Mouse (Mus musculus) forebrain, postnatal 0 days (tissue): ENCODE measurements around the gene Mymx. TPM values are rescaled to one million over a fixed set of nuclear protein-coding genes. Genes with fewer than 3 reads are reported as not detected.
A peak's percentile ranks its signal among the peaks of the same experiment; 100 is the strongest.

ENCODE experiments used
- ATAC-seq: fragments of 200-750 bp; cut with Nextera tagmentation; 2 replicates; pipeline ENCODE4 v1.8.0; 2017; ENCODE audit warnings: mild to moderate bottlenecking, moderate library complexity
- DNase-seq: peaks from one replicate; pipeline ENCODE4 v3.0.0-alpha.2; 2015
- H3K27ac ChIP-seq: fragments of 300-500 bp; sonication (generic); 2 replicates; pipeline ENCODE4 v1.5.1; 2014; ENCODE audit warnings: low read depth, mild to moderate bottlenecking, antibody characterized with exemption, low read length, moderate library complexity, mixed read lengths
- H3K27me3 ChIP-seq: fragments of 300-500 bp; sonication (generic); 2 replicates; pipeline ENCODE4 v1.6.1; 2014; ENCODE audit warnings: mild to moderate bottlenecking, low read length, mixed read lengths; ENCODE audit not compliant: insufficient read depth
- H3K36me3 ChIP-seq: fragments of 300-500 bp; sonication (generic); 2 replicates; pipeline ENCODE4 v1.6.1; 2014; ENCODE audit warnings: mild to moderate bottlenecking, moderate library complexity; ENCODE audit not compliant: insufficient read depth
- H3K4me1 ChIP-seq: fragments of 300-500 bp; sonication (generic); 2 replicates; pipeline ENCODE4 v1.6.1; 2014; ENCODE audit warnings: antibody characterized with exemption; ENCODE audit not compliant: insufficient read depth
- H3K4me2 ChIP-seq: fragments of 300-500 bp; sonication (generic); 2 replicates; pipeline ENCODE4 v1.6.1; 2014; ENCODE audit warnings: low read depth, mild to moderate bottlenecking, moderate library complexity
- H3K4me3 ChIP-seq: fragments of 300-500 bp; sonication (generic); 2 replicates; pipeline ENCODE4 v1.5.1; 2014; ENCODE audit warnings: low read depth, low read length, mixed read lengths
- H3K9ac ChIP-seq: fragments of 300-500 bp; sonication (generic); 2 replicates; pipeline ENCODE4 v1.6.1; 2014; ENCODE audit warnings: mild to moderate bottlenecking
- H3K9me3 ChIP-seq: fragments of 300-500 bp; sonication (generic); 2 replicates; pipeline ENCODE4 v1.6.1; 2016; ENCODE audit warnings: low read length
- CTCF ChIP-seq: sonication (generic); IDR thresholded peaks from 2 replicates; pipeline ENCODE4 v1.5.1; 2016; ENCODE audit warnings: antibody characterized with exemption, control low read depth, low read depth
- WGBS: fragments of 180-500 bp; shearing (Covaris S2); extraction: QIAGEN DNeasy Blood & Tissue Kit; methylation state at CpG from one replicate; pipeline ENCODE4 v1.1.7; 2014; 5-methylcytosine and 5-hydroxymethylcytosine counted together
- polyA plus RNA-seq: library from polyadenylated mRNA; unstranded; fragments of >200 nt; fragmentation: Nextera tagmentation; extraction: Ambion mirVana; gene quantifications from 2 replicates; pipeline ENCODE4 v1.2.1, GENCODE M21; 2015
- total RNA-seq: library from RNA; depleted of rRNA; stranded (reverse); fragments of >200 nt; gene quantifications from 2 replicates; pipeline ENCODE4 v1.2.3, GENCODE M21; 2014

Gene Mymx
- total and polyA plus RNA-seq, 2 experiments from 2014 or later = not detected

DNA sequence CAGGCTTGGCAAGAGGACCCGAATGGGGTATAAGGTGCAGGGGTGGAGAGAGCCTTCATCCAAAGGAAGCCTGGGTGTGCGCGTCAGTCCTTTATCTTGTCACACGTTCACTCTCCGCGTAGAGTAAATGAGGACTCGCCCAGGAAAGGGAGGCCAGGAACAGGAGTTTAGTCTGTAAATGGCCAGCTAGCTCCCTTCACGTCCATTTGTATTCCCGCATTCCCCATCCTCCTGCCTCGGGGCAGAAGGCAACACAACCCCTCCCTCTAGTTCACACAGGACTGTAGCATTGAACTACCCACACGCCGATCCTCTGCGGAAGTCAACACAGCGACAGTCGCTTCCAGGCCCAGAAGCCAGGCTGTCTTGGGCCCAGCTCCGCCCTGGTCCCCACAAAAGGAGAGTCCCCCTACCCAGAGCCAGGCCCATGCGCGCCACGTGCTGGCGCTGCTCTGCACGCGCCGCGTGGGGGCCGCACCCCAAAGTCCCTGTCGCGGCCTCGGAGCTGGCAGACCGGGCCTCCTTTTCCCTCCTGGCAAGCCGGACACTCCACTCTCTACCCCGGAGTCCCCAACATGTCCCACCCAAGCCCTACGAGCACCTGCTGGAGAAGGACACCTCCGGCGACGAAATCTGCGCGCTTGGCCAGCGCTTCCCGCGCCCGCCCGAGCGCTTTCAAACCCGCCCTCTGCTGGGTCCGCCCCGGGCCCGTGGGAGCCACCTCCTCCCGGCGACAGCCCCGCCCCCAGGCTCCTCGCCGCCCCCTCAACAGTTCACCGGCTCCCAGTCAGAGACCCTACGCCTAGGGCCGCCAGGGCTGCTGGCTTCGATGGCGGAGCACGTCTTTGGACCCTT lies 6.8 kb downstream of the Mymx start:
- Histone ChIP-seq H3K4me2 (peak overlapping the region; percentile 89), H3K27me3 (no peaks in the 10 kb centered on the region), H3K4me1 (peaks cover 28% of the 10 kb centered on the region), H3K9ac (peak overlapping the region; percentile 63), H3K27ac (peak overlapping the region; percentile 31), H3K4me3 (peak overlapping the region; percentile 47), H3K9me3 (no peaks in the 10 kb centered on the region), H3K36me3 (no peaks in the 10 kb centered on the region)
- peak; percentile 76 for DNase-seq
- WGBS = 2% methylated on average over 58 of the region's 58 CpGs
- ATAC-seq = peak; percentile 73
- TF ChIP-seq CTCF = no peak; the same call in 1 of the 2 replicates

DNA sequence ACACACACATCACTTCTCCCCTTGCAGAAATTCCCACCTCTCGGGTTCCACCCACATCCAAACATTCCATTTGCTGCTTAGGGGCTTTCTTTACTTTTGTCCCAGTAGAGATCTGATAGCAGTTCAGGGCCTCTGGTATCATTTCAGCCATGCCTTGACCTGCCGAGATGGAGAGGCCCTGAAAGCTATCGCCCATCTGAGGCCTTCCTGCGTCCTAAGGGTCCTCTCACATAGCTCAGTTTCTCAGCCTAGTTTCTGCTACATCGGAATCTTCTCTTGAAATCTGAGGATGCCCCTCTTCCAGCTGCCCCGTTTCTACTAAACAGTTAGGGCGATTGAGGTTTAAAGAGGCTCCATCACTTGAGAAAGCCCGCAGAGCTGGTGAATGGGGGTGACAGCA lies 7.7 kb downstream of the Mymx start:
- Histone ChIP-seq H3K9me3 (no peaks in the 10 kb centered on the region), H3K36me3 (peaks cover 8% of the 10 kb centered on the region), H3K27ac (no peak overlapping the region), H3K9ac (peak overlapping the region; percentile 63), H3K4me3 (peak overlapping the region; percentile 47), H3K4me1 (peaks cover 28% of the 10 kb centered on the region), H3K4me2 (peak overlapping the region; percentile 89), H3K27me3 (no peaks in the 10 kb centered on the region)
- DNase-seq (no peak), ATAC-seq (no peak)
- WGBS = 50% methylated on average over 8 of the region's 8 CpGs
- TF ChIP-seq CTCF = no peak

DNA sequence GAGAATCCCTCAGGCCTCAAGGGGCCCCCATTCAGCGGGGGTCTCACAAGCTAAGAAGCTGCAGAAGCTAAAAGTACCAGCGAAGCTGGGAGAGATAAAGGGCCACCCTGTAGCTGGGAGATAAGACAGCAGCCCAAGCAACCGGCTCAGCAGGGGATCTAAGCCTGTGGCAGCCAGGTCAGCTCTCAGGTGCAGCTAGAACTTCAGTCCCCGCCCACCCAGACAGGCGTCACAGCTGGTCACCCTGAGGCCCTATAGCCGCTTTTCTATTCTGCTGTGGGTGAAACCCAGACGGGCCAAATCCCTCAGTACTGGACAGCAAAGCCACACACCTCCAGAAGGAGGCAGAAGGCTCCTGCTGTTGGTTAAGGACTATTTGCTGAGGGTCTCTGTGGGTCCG lies 8.4 kb downstream of the Mymx start:
- peak overlapping the region; percentile 31; the same call in 1 of the 2 replicates for H3K9ac ChIP-seq
- peak; percentile 12; the same call in 1 of the 2 replicates for TF ChIP-seq CTCF
- peaks cover 28% of the 10 kb centered on the region for H3K4me1 ChIP-seq
- ATAC-seq (no peak), DNase-seq (no peak)
- H3K27ac ChIP-seq = no peak overlapping the region
- H3K27me3 ChIP-seq = no peaks in the 10 kb centered on the region
- peak overlapping the region; percentile 3; the same call in 1 of the 2 replicates for H3K4me3 ChIP-seq
- 29% methylated on average over 8 of the region's 8 CpGs for WGBS
- H3K9me3 ChIP-seq = no peaks in the 10 kb centered on the region
- peak overlapping the region; percentile 89 for H3K4me2 ChIP-seq
- H3K36me3 ChIP-seq = peaks cover 8% of the 10 kb centered on the region

DNA sequence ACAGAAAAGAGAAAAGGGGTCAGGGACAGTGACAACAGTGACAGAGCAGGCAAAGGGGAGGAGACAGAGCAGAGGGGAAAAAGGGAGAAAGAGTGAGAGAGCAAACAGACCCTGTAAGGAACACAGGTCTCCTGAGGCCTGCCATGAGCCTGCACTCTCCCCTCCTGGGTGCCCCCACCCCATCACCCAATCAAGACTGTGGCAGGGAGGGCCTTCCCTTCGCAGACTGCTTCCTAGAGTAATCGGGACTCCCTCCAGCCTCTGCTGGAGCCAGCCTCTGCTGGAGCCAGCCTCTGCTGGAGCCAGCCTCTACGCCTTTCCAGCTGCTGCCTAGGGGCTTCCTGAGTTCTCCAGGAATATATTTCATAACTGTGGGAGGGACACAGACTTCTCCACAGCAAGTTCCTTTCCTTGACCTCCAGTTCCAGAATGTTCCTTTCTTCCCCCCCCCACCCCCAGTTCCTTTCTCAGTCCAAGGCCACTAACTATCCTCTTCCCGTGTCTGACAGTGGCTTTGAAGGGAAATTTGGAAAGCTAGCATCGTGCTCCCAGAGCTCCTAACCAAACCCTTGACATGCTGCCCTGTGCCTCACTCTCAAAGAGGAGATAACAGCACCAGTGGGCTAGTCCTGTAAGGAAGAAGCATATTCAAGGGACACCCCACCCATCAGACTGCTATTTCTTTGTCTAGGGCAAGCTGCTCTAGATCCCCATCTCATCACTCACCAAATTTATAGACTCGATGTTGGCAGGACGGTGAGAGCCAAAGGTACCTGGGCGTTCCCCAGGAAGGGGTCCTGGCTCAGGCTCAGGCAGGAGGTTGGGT lies 9.1 kb downstream of the Mymx start:
- Histone ChIP-seq H3K27ac (no peak overlapping the region), H3K4me2 (peak overlapping the region; percentile 89), H3K4me1 (peaks cover 28% of the 10 kb centered on the region), H3K36me3 (peaks cover 10% of the 10 kb centered on the region), H3K27me3 (no peaks in the 10 kb centered on the region), H3K9ac (peak overlapping the region; percentile 31), H3K9me3 (no peaks in the 10 kb centered on the region), H3K4me3 (no peak overlapping the region)
- ATAC-seq (no peak), DNase-seq (no peak)
- 47% methylated on average over 8 of the region's 8 CpGs for WGBS
- TF ChIP-seq CTCF = no peak

DNA sequence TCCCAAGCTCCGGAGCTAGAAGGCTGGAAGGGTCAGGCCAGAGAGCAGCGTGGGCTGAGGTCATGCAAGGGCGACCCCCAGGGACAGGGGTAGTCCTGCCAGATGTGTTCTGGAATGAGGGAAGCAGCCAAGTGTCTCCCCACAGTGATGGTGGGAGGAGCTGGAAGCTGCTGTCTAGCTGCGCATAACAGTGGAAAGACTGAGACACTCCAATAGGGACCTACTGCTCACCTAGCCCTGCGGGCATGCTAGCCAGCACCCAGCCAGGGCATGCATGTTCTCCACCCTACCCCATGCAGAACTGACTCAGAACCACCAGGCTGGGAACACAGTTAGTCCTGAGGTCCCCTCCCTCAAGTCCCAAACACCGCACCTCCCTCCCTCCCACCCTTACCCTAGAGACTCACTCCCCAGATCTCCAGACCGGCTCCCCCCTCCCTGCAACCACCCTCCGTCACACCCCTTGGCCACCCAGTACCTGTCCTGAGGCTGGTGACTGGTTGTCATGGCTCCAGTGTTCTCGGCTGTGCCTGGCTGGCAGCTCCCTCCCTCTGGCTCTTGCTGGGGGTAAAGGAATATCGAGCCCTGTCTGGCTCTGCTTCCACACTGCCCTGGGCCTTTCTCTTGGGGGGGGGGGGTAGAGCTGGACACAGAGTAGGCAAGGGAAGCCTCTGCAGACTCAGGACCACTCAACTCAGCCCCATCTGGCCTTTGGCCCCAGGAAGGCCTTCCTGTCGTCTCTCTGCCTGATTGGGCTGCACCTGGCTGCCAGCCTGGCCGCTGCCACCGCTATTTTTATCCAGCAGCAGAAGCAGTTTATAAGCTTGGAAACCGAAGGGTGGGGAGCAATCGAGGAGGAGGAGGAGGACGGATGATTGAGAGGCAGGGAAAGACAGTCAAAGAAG lies 9.9 kb downstream of the Mymx start:
- Histone ChIP-seq H3K9ac (peak overlapping the region; percentile 26), H3K4me2 (peak overlapping the region; percentile 89), H3K36me3 (peaks cover 13% of the 10 kb centered on the region), H3K9me3 (no peaks in the 10 kb centered on the region), H3K27ac (no peak overlapping the region), H3K4me3 (no peak overlapping the region), H3K4me1 (peaks cover 28% of the 10 kb centered on the region), H3K27me3 (no peaks in the 10 kb centered on the region)
- ATAC-seq (no peak), DNase-seq (no peak)
- TF ChIP-seq CTCF = no peak
- WGBS = 54% methylated on average over 16 of the region's 16 CpGs

DNA sequence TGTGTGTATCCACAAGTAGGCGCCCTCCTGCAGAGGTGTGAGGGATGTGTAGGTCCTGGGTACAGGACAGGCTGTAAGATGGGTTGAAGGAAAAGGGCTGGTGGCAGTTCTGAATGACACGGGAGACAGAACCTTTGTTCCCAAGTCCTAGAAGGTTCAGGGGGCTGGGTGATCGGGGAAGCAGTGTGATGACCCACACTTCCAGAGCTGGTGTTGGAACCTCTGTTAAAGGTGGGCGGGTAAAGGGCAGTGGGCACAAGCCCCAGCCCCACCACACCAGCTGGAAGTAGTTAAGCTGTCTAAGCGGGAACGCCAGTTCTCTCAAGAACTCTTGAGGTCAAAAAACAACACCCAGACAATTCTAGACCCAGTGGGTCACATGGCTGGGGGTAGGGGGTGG lies 11.5 kb downstream of the Mymx start:
- H3K27me3 ChIP-seq = no peaks in the 10 kb centered on the region
- H3K4me2 ChIP-seq = no peak overlapping the region
- no peak overlapping the region for H3K27ac ChIP-seq
- ATAC-seq = no peak
- no peaks in the 10 kb centered on the region for H3K9me3 ChIP-seq
- no peak for DNase-seq
- H3K4me1 ChIP-seq = peaks cover 18% of the 10 kb centered on the region
- no peak overlapping the region for H3K4me3 ChIP-seq
- WGBS = 87% methylated on average over 6 of the region's 6 CpGs
- no peak for TF ChIP-seq CTCF
- no peak overlapping the region for H3K9ac ChIP-seq
- peaks cover 16% of the 10 kb centered on the region for H3K36me3 ChIP-seq
